Mouse (Mus musculus): ENCODE results near the gene Pced1b. TPM values are rescaled to one million over a fixed set of nuclear protein-coding genes. Genes with fewer than 3 reads are reported as not detected.
"Not testable (repeated sequence)": the region's sequence is repeated elsewhere in the genome, so short reads cannot be mapped to it uniquely, and the experiment has no call there.

Pced1b gene
- polyA plus RNA-seq, 1 experiment = 38.2 TPM

GRCm38 (mm10) chr15:97368631-97369030 lies 121.7 kb downstream of the Pced1b start:
- TF ChIP-seq EP300 (IDR thresholded peaks at IDR 0.05; ENCODE audit: insufficient read depth, low read depth, low read length) (no peak), POLR2A (IDR thresholded peaks at IDR 0.05; ENCODE audit: insufficient read depth, low read length) (no peak), CTCF (IDR thresholded peaks at IDR 0.05; ENCODE audit: low read depth, low read length) (no peak)
- peak overlapping the region; percentile 47 for H3K4me3 ChIP-seq (ENCODE audit: low read depth, low read length)
- H3K27me3 ChIP-seq (ENCODE audit: control insufficient read depth, insufficient read depth, low read length, poor library complexity, severe bottlenecking) = no peaks in the 10 kb centered on the region
- no peaks in the 10 kb centered on the region for H3K9me3 ChIP-seq (replicated peaks; ENCODE audit: control insufficient read depth, insufficient read depth, low read length, poor library complexity, severe bottlenecking)
- H3K36me3 ChIP-seq (ENCODE audit: control insufficient read depth, insufficient read depth, low read length, poor library complexity, severe bottlenecking) = no peaks in the 10 kb centered on the region
- H3K27ac ChIP-seq (ENCODE audit: insufficient read depth, low read length) = peak overlapping the region; percentile 85
- H3K9ac ChIP-seq (ENCODE audit: low read depth, poor library complexity, severe bottlenecking) = 0 out of 2 replicates have a peak overlapping the region, but pooled peaks have one; percentile 36
- peaks cover 4% of the 10 kb centered on the region for H3K4me1 ChIP-seq (ENCODE audit: control insufficient read depth, insufficient read depth, low read length)

- H3K27me3 ChIP-seq (ENCODE audit: control insufficient read depth, insufficient read depth, low read length, poor library complexity, severe bottlenecking) = no peaks in the 10 kb centered on the region
These were observed 122.2 kb downstream of the Pced1b start for GRCm38 (mm10) chr15:97369144-97369543.

GRCm38 (mm10) chr15:97370880-97371279 lies 124.0 kb downstream of the Pced1b start:
- H3K9ac ChIP-seq (ENCODE audit: low read depth, poor library complexity, severe bottlenecking) = peak overlapping the region; percentile 27; the same call in 1 of the 2 replicates
- H3K4me1 ChIP-seq (ENCODE audit: control insufficient read depth, insufficient read depth, low read length) = peaks cover 4% of the 10 kb centered on the region
- peak overlapping the region; percentile 68 for H3K27ac ChIP-seq (ENCODE audit: insufficient read depth, low read length)
- H3K27me3 ChIP-seq (ENCODE audit: control insufficient read depth, insufficient read depth, low read length, poor library complexity, severe bottlenecking) = no peaks in the 10 kb centered on the region
- H3K9me3 ChIP-seq (replicated peaks; ENCODE audit: control insufficient read depth, insufficient read depth, low read length, poor library complexity, severe bottlenecking) = no peaks in the 10 kb centered on the region
- 0 out of 2 replicates have a peak overlapping the region, but pooled peaks have one; percentile 1 for H3K4me3 ChIP-seq (ENCODE audit: low read depth, low read length)
- TF ChIP-seq POLR2A (IDR thresholded peaks at IDR 0.05; ENCODE audit: insufficient read depth, low read length) (no peak), EP300 (IDR thresholded peaks at IDR 0.05; ENCODE audit: insufficient read depth, low read depth, low read length) (no peak), CTCF (IDR thresholded peaks at IDR 0.05; ENCODE audit: low read depth, low read length) (no peak)
- H3K36me3 ChIP-seq (ENCODE audit: control insufficient read depth, insufficient read depth, low read length, poor library complexity, severe bottlenecking) = no peaks in the 10 kb centered on the region

More at GRCm38 (mm10) chr15:97369144-97369543, 122.2 kb downstream of the Pced1b start:
- Histone ChIP-seq H3K4me1 (ENCODE audit: control insufficient read depth, insufficient read depth, low read length) (peaks cover 4% of the 10 kb centered on the region), H3K4me3 (ENCODE audit: low read depth, low read length) (peak overlapping the region; percentile 66), H3K27ac (ENCODE audit: insufficient read depth, low read length) (peak overlapping the region; percentile 83), H3K9ac (ENCODE audit: low read depth, poor library complexity, severe bottlenecking) (0 out of 2 replicates have a peak overlapping the region, but pooled peaks have one; percentile 36), H3K36me3 (ENCODE audit: control insufficient read depth, insufficient read depth, low read length, poor library complexity, severe bottlenecking) (no peaks in the 10 kb centered on the region), H3K9me3 (replicated peaks; ENCODE audit: control insufficient read depth, insufficient read depth, low read length, poor library complexity, severe bottlenecking) (no peaks in the 10 kb centered on the region)
- no peak for TF ChIP-seq CTCF (IDR thresholded peaks at IDR 0.05; ENCODE audit: low read depth, low read length)
- peak; percentile 86; the same call in 1 of the 2 replicates for TF ChIP-seq EP300 (IDR thresholded peaks at IDR 0.05; ENCODE audit: insufficient read depth, low read depth, low read length)
- peak; percentile 69 for TF ChIP-seq POLR2A (IDR thresholded peaks at IDR 0.05; ENCODE audit: insufficient read depth, low read length)

GRCm38 (mm10) chr15:97372043-97372442 lies 125.1 kb downstream of the Pced1b start:
- H3K9me3 ChIP-seq (replicated peaks; ENCODE audit: control insufficient read depth, insufficient read depth, low read length, poor library complexity, severe bottlenecking); H3K27me3 ChIP-seq (ENCODE audit: control insufficient read depth, insufficient read depth, low read length, poor library complexity, severe bottlenecking); H3K36me3 ChIP-seq (ENCODE audit: control insufficient read depth, insufficient read depth, low read length, poor library complexity, severe bottlenecking); H3K4me3 ChIP-seq (ENCODE audit: low read depth, low read length); H3K9ac ChIP-seq (ENCODE audit: low read depth, poor library complexity, severe bottlenecking); H3K4me1 ChIP-seq (ENCODE audit: control insufficient read depth, insufficient read depth, low read length): not testable (repeated sequence)
- peak overlapping the region; percentile 98 for H3K27ac ChIP-seq (ENCODE audit: insufficient read depth, low read length)

- Histone ChIP-seq H3K9ac (ENCODE audit: low read depth, poor library complexity, severe bottlenecking) (0 out of 2 replicates have a peak overlapping the region, but pooled peaks have one; percentile 8), H3K27me3 (ENCODE audit: control insufficient read depth, insufficient read depth, low read length, poor library complexity, severe bottlenecking) (no peaks in the 10 kb centered on the region), H3K9me3 (replicated peaks; ENCODE audit: control insufficient read depth, insufficient read depth, low read length, poor library complexity, severe bottlenecking) (no peaks in the 10 kb centered on the region), H3K4me3 (ENCODE audit: low read depth, low read length) (peak overlapping the region; percentile 15), H3K4me1 (ENCODE audit: control insufficient read depth, insufficient read depth, low read length) (peaks cover 4% of the 10 kb centered on the region), H3K36me3 (ENCODE audit: control insufficient read depth, insufficient read depth, low read length, poor library complexity, severe bottlenecking) (no peaks in the 10 kb centered on the region), H3K27ac (ENCODE audit: insufficient read depth, low read length) (peak overlapping the region; percentile 98)
- TF ChIP-seq POLR2A (IDR thresholded peaks at IDR 0.05; ENCODE audit: insufficient read depth, low read length) = no peak
- TF ChIP-seq EP300 (IDR thresholded peaks at IDR 0.05; ENCODE audit: insufficient read depth, low read depth, low read length) = 0 out of 2 replicates have a peak, but pooled peaks have one; percentile 7
- no peak for TF ChIP-seq CTCF (IDR thresholded peaks at IDR 0.05; ENCODE audit: low read depth, low read length)
These were observed 125.8 kb downstream of the Pced1b start for GRCm38 (mm10) chr15:97372611-97373131.

GRCm38 (mm10) chr15:97373203-97374084 lies 126.5 kb downstream of the Pced1b start:
- no peaks in the 10 kb centered on the region for H3K36me3 ChIP-seq (ENCODE audit: control insufficient read depth, insufficient read depth, low read length, poor library complexity, severe bottlenecking)
- TF ChIP-seq EP300 (IDR thresholded peaks at IDR 0.05; ENCODE audit: insufficient read depth, low read depth, low read length) = 0 out of 2 replicates have a peak, but pooled peaks have one; percentile 32
- no peak for TF ChIP-seq POLR2A (IDR thresholded peaks at IDR 0.05; ENCODE audit: insufficient read depth, low read length)
- peak overlapping the region; percentile 63 for H3K4me3 ChIP-seq (ENCODE audit: low read depth, low read length)
- peak overlapping the region; percentile 98 for H3K27ac ChIP-seq (ENCODE audit: insufficient read depth, low read length)
- no peaks in the 10 kb centered on the region for H3K27me3 ChIP-seq (ENCODE audit: control insufficient read depth, insufficient read depth, low read length, poor library complexity, severe bottlenecking)
- H3K9me3 ChIP-seq (replicated peaks; ENCODE audit: control insufficient read depth, insufficient read depth, low read length, poor library complexity, severe bottlenecking) = no peaks in the 10 kb centered on the region
- peaks cover 1% of the 10 kb centered on the region for H3K4me1 ChIP-seq (ENCODE audit: control insufficient read depth, insufficient read depth, low read length)
- peak overlapping the region; percentile 87 for H3K9ac ChIP-seq (ENCODE audit: low read depth, poor library complexity, severe bottlenecking)
